Mouse (Mus musculus) naive thymus-derived CD4-positive, alpha-beta T cell, adult 2 months (primary cell): ENCODE measurements around the gene Cnnm1.
"Not testable (repeated sequence)": the region's sequence is repeated elsewhere in the genome, so short reads cannot be mapped to it uniquely, and the experiment has no call there.

Source experiments
- DNase-seq: peaks from one replicate; pipeline ENCODE4 v3.0.0-alpha.2; 2011; ENCODE audit warnings: low read depth

Cnnm1 gene

GRCm38 (mm10) chr19:43465601-43466255 lies 25.5 kb downstream of the Cnnm1 start:
- DNase-seq = no peak

GRCm38 (mm10) chr19:43467927-43468685 lies 27.9 kb downstream of the Cnnm1 start:
- DNase-seq = no peak

- DNase-seq = no peak
Observed at GRCm38 (mm10) chr19:43469333-43469732, 29.1 kb downstream of the Cnnm1 start.

- no peak for DNase-seq
Observed at GRCm38 (mm10) chr19:43472331-43472730, 32.1 kb downstream of the Cnnm1 start.

GRCm38 (mm10) chr19:43472781-43473180 lies 32.5 kb downstream of the Cnnm1 start:
- no peak for DNase-seq

- no peak for DNase-seq
Observed at GRCm38 (mm10) chr19:43475642-43476041, 35.4 kb downstream of the Cnnm1 start.

GRCm38 (mm10) chr19:43476063-43476462 lies 35.8 kb downstream of the Cnnm1 start:
- DNase-seq = no peak

GRCm38 (mm10) chr19:43477436-43477835 lies 37.2 kb downstream of the Cnnm1 start:
- no peak for DNase-seq

- DNase-seq = peak; percentile 60
Observed at GRCm38 (mm10) chr19:43478891-43479290, 38.7 kb downstream of the Cnnm1 start.

- no peak for DNase-seq
Observed at GRCm38 (mm10) chr19:43479431-43479830, 39.2 kb downstream of the Cnnm1 start.

GRCm38 (mm10) chr19:43480512-43480911 lies 40.3 kb downstream of the Cnnm1 start:
- DNase-seq = no peak

- peak; percentile 32 for DNase-seq
Observed at GRCm38 (mm10) chr19:43487429-43487828, 47.2 kb downstream of the Cnnm1 start.

- not testable (repeated sequence) for DNase-seq
Observed at GRCm38 (mm10) chr19:43493316-43493715, 53.1 kb downstream of the Cnnm1 start.

- no peak for DNase-seq
Observed at GRCm38 (mm10) chr19:43493878-43494277, 53.6 kb downstream of the Cnnm1 start.

- no peak for DNase-seq
Observed at GRCm38 (mm10) chr19:43494914-43495313, 54.7 kb downstream of the Cnnm1 start.

GRCm38 (mm10) chr19:43495846-43496245 lies 55.6 kb downstream of the Cnnm1 start:
- peak; percentile 76 for DNase-seq

- no peak for DNase-seq
Observed at GRCm38 (mm10) chr19:43497440-43497839, 57.2 kb downstream of the Cnnm1 start.

GRCm38 (mm10) chr19:43498874-43499273 lies 58.6 kb downstream of the Cnnm1 start:
- DNase-seq = no peak

GRCm38 (mm10) chr19:43502630-43503029 lies 62.4 kb downstream of the Cnnm1 start:
- no peak for DNase-seq

GRCm38 (mm10) chr19:43503593-43503992 lies 63.4 kb downstream of the Cnnm1 start:
- not testable (repeated sequence) for DNase-seq

- DNase-seq = no peak
Observed at GRCm38 (mm10) chr19:43505441-43505840, 65.2 kb downstream of the Cnnm1 start.

- DNase-seq = no peak
Observed at GRCm38 (mm10) chr19:43510436-43511220, 70.4 kb downstream of the Cnnm1 start.
